Mouse (Mus musculus) embryonic facial prominence, embryonic 11.5 days (tissue): ENCODE measurements at regions not wholly inside any gene's neighbourhood (a gene's known extent, or its start where the extent isn't known, plus 50 kb on each side); places are given as distances from the start of the nearest gene placed in this dataset.

Source experiments
- ATAC-seq: fragments of 200-750 bp; cut with Nextera tagmentation; replicated peaks from 2 replicates; pipeline ENCODE4 v1.8.0; 2017; ENCODE audit warnings: low read depth; ENCODE audit not compliant: insufficient number of reproducible peaks, low FRiP score, low TSS enrichment
- DNase-seq: peaks from one replicate; pipeline ENCODE4 v3.0.0-alpha.2; 2015; ENCODE audit warnings: low spot score
- H3K27ac ChIP-seq: fragments of 300-500 bp; sonication (generic); replicated peaks from 2 replicates; pipeline ENCODE4 v1.5.1; 2014; ENCODE audit warnings: mild to moderate bottlenecking, low read depth, low read length, control low read depth
- H3K27me3 ChIP-seq: fragments of 300-500 bp; sonication (generic); 2 replicates; pipeline ENCODE4 v1.6.1; 2014; ENCODE audit warnings: mild to moderate bottlenecking, low read length, moderate library complexity, mixed read lengths; ENCODE audit not compliant: control insufficient read depth, insufficient read depth
- H3K36me3 ChIP-seq: fragments of 300-500 bp; sonication (generic); replicated peaks from 2 replicates; pipeline ENCODE4 v1.6.1; 2014; ENCODE audit warnings: low read depth, mild to moderate bottlenecking, low read length, moderate library complexity, mixed read lengths; ENCODE audit not compliant: control insufficient read depth, insufficient read depth
- H3K4me1 ChIP-seq: fragments of 300-500 bp; sonication (generic); 2 replicates; pipeline ENCODE4 v1.6.1; 2014; ENCODE audit warnings: low read length, mixed read lengths; ENCODE audit not compliant: control insufficient read depth, insufficient read depth
- H3K4me2 ChIP-seq: fragments of 300-500 bp; sonication (generic); 2 replicates; pipeline ENCODE4 v1.6.1; 2014; ENCODE audit warnings: low read depth, mild to moderate bottlenecking, control low read depth, low read length, moderate library complexity
- H3K4me3 ChIP-seq: fragments of 300-500 bp; sonication (generic); 2 replicates; pipeline ENCODE4 v1.5.1; 2014; ENCODE audit warnings: low read depth, low read length, control low read depth
- H3K9ac ChIP-seq: fragments of 300-500 bp; sonication (generic); replicated peaks from 2 replicates; pipeline ENCODE4 v1.6.1; 2014; ENCODE audit warnings: mild to moderate bottlenecking, control low read depth, low read length
- H3K9me3 ChIP-seq: fragments of 300-500 bp; sonication (generic); replicated peaks from 2 replicates; pipeline ENCODE4 v1.6.1; 2016; ENCODE audit warnings: mild to moderate bottlenecking, low read length, inconsistent platforms, mixed read lengths; ENCODE audit not compliant: control insufficient read depth
- WGBS: fragments of 180-500 bp; shearing (Covaris S2); extraction: QIAGEN DNeasy Blood & Tissue Kit; methylation state at CpG from one replicate; pipeline ENCODE4 v1.1.7; 2014; 5-methylcytosine and 5-hydroxymethylcytosine counted together

- Histone ChIP-seq H3K36me3 (no peaks in the 10 kb centered on the region), H3K27me3 (no peaks in the 10 kb centered on the region), H3K4me3 (no peak overlapping the region), H3K9ac (no peak overlapping the region), H3K4me2 (no peak overlapping the region), H3K9me3 (no peaks in the 10 kb centered on the region), H3K27ac (no peak overlapping the region), H3K4me1 (no peaks in the 10 kb centered on the region)
- ATAC-seq = no peak
- DNase-seq = no peak
- 84% methylated on average over 10 of the region's 10 CpGs for WGBS
Observed at GRCm38 (mm10) chrX:11418261-11418660, 90.6 kb downstream of the H2al1j start.

- no peak overlapping the region for H3K4me3 ChIP-seq
- H3K9ac ChIP-seq = no peak overlapping the region
- H3K4me1 ChIP-seq = no peaks in the 10 kb centered on the region
- WGBS = 23% methylated on average over 5 of the region's 5 CpGs
- no peak for DNase-seq
- ATAC-seq = no peak
- no peaks in the 10 kb centered on the region for H3K27me3 ChIP-seq
- H3K4me2 ChIP-seq = no peak overlapping the region
- no peaks in the 10 kb centered on the region for H3K36me3 ChIP-seq
- H3K9me3 ChIP-seq = no peaks in the 10 kb centered on the region
- H3K27ac ChIP-seq = no peak overlapping the region
Observed at GRCm38 (mm10) chrX:11419162-11419631, 91.6 kb downstream of the H2al1j start.

- DNase-seq = peak; percentile 23
- Histone ChIP-seq H3K36me3 (no peaks in the 10 kb centered on the region), H3K9ac (no peak overlapping the region), H3K4me1 (no peaks in the 10 kb centered on the region), H3K4me3 (no peak overlapping the region), H3K27me3 (no peaks in the 10 kb centered on the region; the same call in 1 of the 2 replicates), H3K27ac (no peak overlapping the region), H3K4me2 (no peak overlapping the region), H3K9me3 (no peaks in the 10 kb centered on the region)
- WGBS = 53% methylated on average over 12 of the region's 12 CpGs
- ATAC-seq = no peak
Observed at GRCm38 (mm10) chrX:11432403-11433004, 104.9 kb downstream of the H2al1j start.

- no peaks in the 10 kb centered on the region for H3K9me3 ChIP-seq
- H3K36me3 ChIP-seq = no peaks in the 10 kb centered on the region
- WGBS = 45% methylated on average over 6 of the region's 6 CpGs
- no peak for DNase-seq
- H3K27ac ChIP-seq = no peak overlapping the region
- no peak for ATAC-seq
- H3K4me1 ChIP-seq = no peaks in the 10 kb centered on the region
- H3K4me3 ChIP-seq = no peak overlapping the region
- no peaks in the 10 kb centered on the region; the same call in 1 of the 2 replicates for H3K27me3 ChIP-seq
- H3K9ac ChIP-seq = no peak overlapping the region
- H3K4me2 ChIP-seq = no peak overlapping the region
Observed at GRCm38 (mm10) chrX:11435338-11435737, 107.7 kb downstream of the H2al1j start.

GRCm38 (mm10) chrX:11437151-11437944 is 109.7 kb downstream of the H2al1j start:
- H3K4me3 ChIP-seq = no peak overlapping the region
- H3K27me3 ChIP-seq = no peaks in the 10 kb centered on the region; the same call in 1 of the 2 replicates
- no peak overlapping the region for H3K4me2 ChIP-seq
- WGBS = 63% methylated on average over 12 of the region's 12 CpGs
- no peak overlapping the region for H3K27ac ChIP-seq
- H3K4me1 ChIP-seq = no peaks in the 10 kb centered on the region
- H3K9me3 ChIP-seq = no peaks in the 10 kb centered on the region
- no peak overlapping the region for H3K9ac ChIP-seq
- DNase-seq = no peak
- ATAC-seq = no peak
- no peaks in the 10 kb centered on the region for H3K36me3 ChIP-seq

- no peak overlapping the region for H3K27ac ChIP-seq
- WGBS = 56% methylated on average over 7 of the region's 7 CpGs
- H3K9me3 ChIP-seq = no peaks in the 10 kb centered on the region
- ATAC-seq (no peak), DNase-seq (no peak)
- H3K36me3 ChIP-seq = no peaks in the 10 kb centered on the region
- no peak overlapping the region for H3K4me2 ChIP-seq
- no peak overlapping the region for H3K9ac ChIP-seq
- no peaks in the 10 kb centered on the region for H3K27me3 ChIP-seq
- H3K4me1 ChIP-seq = no peaks in the 10 kb centered on the region
- H3K4me3 ChIP-seq = no peak overlapping the region
Observed at GRCm38 (mm10) chrX:11443543-11443942, 115.9 kb downstream of the H2al1j start.

- DNase-seq = no peak
- H3K27me3 ChIP-seq = no peaks in the 10 kb centered on the region
Observed at GRCm38 (mm10) chrX:11444261-11444725, 116.7 kb downstream of the H2al1j start.

GRCm38 (mm10) chrX:11448711-11449110 is 121.1 kb downstream of the H2al1j start:
- Histone ChIP-seq H3K4me2 (no peak overlapping the region), H3K4me1 (no peaks in the 10 kb centered on the region), H3K4me3 (no peak overlapping the region), H3K36me3 (no peaks in the 10 kb centered on the region), H3K9ac (no peak overlapping the region), H3K9me3 (no peaks in the 10 kb centered on the region), H3K27me3 (no peaks in the 10 kb centered on the region), H3K27ac (no peak overlapping the region)
- DNase-seq (no peak), ATAC-seq (no peak)
- WGBS = 81% methylated on average over 4 of the region's 4 CpGs

More at GRCm38 (mm10) chrX:11444261-11444725, 116.7 kb downstream of the H2al1j start:
- H3K9ac ChIP-seq = no peak overlapping the region
- no peaks in the 10 kb centered on the region for H3K4me1 ChIP-seq
- H3K9me3 ChIP-seq = no peaks in the 10 kb centered on the region
- H3K27ac ChIP-seq = no peak overlapping the region
- H3K4me3 ChIP-seq = no peak overlapping the region
- H3K36me3 ChIP-seq = no peaks in the 10 kb centered on the region
- H3K4me2 ChIP-seq = no peak overlapping the region
- no peak for ATAC-seq
- WGBS = 66% methylated on average over 10 of the region's 10 CpGs
